Mouse (Mus musculus): ENCODE data around the gene Dmc1. TPM values are rescaled to one million over a fixed set of nuclear protein-coding genes. Genes with fewer than 3 reads are reported as not detected.

The Dmc1 gene
- total and polyA plus RNA-seq, 3 experiments, result not detected

GRCm38 (mm10) chr15:79511553-79512320 lies 93.2 kb downstream of the Dmc1 start:
- H3K36me3 ChIP-seq (replicated peaks in 1 of 2; ENCODE audit: control insufficient read depth in 1 of 2, insufficient read depth in 1 of 2, low read length in 1 of 2), result no peaks in the 10 kb centered on the region
- H3K4me1 ChIP-seq (ENCODE audit: control insufficient read depth in 1 of 2, insufficient read depth in 2 of 2), result peaks cover 0 to 5% of the 10 kb centered on the region in 2 experiments; a peak in 2 of 4 replicates
- peaks cover 92% of the 10 kb centered on the region for H3K27me3 ChIP-seq (replicated peaks)
- dilution Hi-C loops (cut with MboI; ENCODE audit: extremely low pct_ligation_motif_present, extremely low pct_unique_long_range_greater_than_20kb, low sequenced_read_pairs) (no loop called here), in situ Hi-C loops (cut with MboI; ENCODE audit: low pct_ligation_motif_present, low pct_unique_long_range_greater_than_20kb, low sequenced_read_pairs) (no loop called here)
- H3K9ac ChIP-seq (ENCODE audit: insufficient read depth, low read depth), result no peak overlapping the region
- H3K79me2 ChIP-seq (replicated peaks; ENCODE audit: control insufficient read depth, extremely low read depth, insufficient read depth, poor library complexity, severe bottlenecking), result no peaks in the 10 kb centered on the region
- no peak overlapping the region for H3K4me3 ChIP-seq (replicated peaks in 1 of 3; ENCODE audit: low read depth in 2 of 3, low read length in 2 of 3, poor library complexity in 1 of 3)
- no peak overlapping the region for H3K27ac ChIP-seq (ENCODE audit: insufficient read depth, low read depth)
- no peak for TF ChIP-seq GABPA (IDR thresholded peaks at IDR 0.05; ENCODE audit: insufficient replicate concordance, low read depth, low read length)
- TF ChIP-seq POLR2AphosphoS2 (IDR thresholded peaks at IDR 0.05; ENCODE audit: low read depth, low read length), result no peak
- no peak for TF ChIP-seq TCF12 (IDR thresholded peaks at IDR 0.05; ENCODE audit: low read depth, low read length)
- no peak for TF ChIP-seq MAFK (IDR thresholded peaks at IDR 0.05; ENCODE audit: insufficient replicate concordance, low read length)
- no peak for TF ChIP-seq JUND (conservative IDR thresholded peaks at IDR 0.05; ENCODE audit: low read depth, low read length)
- no peak for TF ChIP-seq USF2 (conservative IDR thresholded peaks at IDR 0.05; ENCODE audit: low read depth, low read length)
- TF ChIP-seq KAT2A (IDR thresholded peaks at IDR 0.05; ENCODE audit: insufficient replicate concordance, low read length), result no peak
- no peak for TF ChIP-seq NELFE (IDR thresholded peaks at IDR 0.05; ENCODE audit: low read depth, low read length)
- H3K9me3 ChIP-seq (replicated peaks; ENCODE audit: low read length), result peaks cover 4% of the 10 kb centered on the region
- no peak overlapping the region for H3K4me2 ChIP-seq (ENCODE audit: insufficient read depth, low read depth, poor library complexity, severe bottlenecking)
- DNase-seq (ENCODE audit: extremely low read depth), result no peak

Other genes starting within 250 kb of the Dmc1 start
- gene Tmem184b, start 201.5 kb downstream of the Dmc1 start, total RNA-seq (2012; rRNA removed), result 18.9 and 21.1 TPM in 2 replicates
- 7.1 and 7.2 TPM in 2 replicates for gene Tmem184b, start 201.5 kb downstream of the Dmc1 start, total RNA-seq (2014; rRNA removed)
- 38.0 and 42.7 TPM in 2 replicates for gene Tmem184b, start 201.5 kb downstream of the Dmc1 start, polyA plus RNA-seq (2012; ENCODE audit: insufficient read length, low read depth)
- 33.3 and 46.7 TPM in 2 replicates for gene Csnk1e, start 149.5 kb downstream of the Dmc1 start, total RNA-seq (2012; rRNA removed)
- gene Csnk1e, start 149.5 kb downstream of the Dmc1 start, total RNA-seq (2014; rRNA removed), result 10.4 and 12.2 TPM in 2 replicates
- 16.8 and 18.5 TPM in 2 replicates for gene Csnk1e, start 149.5 kb downstream of the Dmc1 start, polyA plus RNA-seq (2012; ENCODE audit: insufficient read length, low read depth)
- not detected in 2 replicates for gene Kcnj4, start 99.9 kb downstream of the Dmc1 start, total RNA-seq (2012; rRNA removed)
- not detected in 2 replicates for gene Kcnj4, start 99.9 kb downstream of the Dmc1 start, total RNA-seq (2014; rRNA removed)
- not detected in 2 replicates for gene Kcnj4, start 99.9 kb downstream of the Dmc1 start, polyA plus RNA-seq (2012; ENCODE audit: insufficient read length, low read depth)
- gene Kdelr3, start 88.7 kb downstream of the Dmc1 start, total RNA-seq (2012; rRNA removed), result 7.3 and 7.4 TPM in 2 replicates
- 0.88 and 0.94 TPM in 2 replicates for gene Kdelr3, start 88.7 kb downstream of the Dmc1 start, total RNA-seq (2014; rRNA removed)
- gene Kdelr3, start 88.7 kb downstream of the Dmc1 start, polyA plus RNA-seq (2012; ENCODE audit: insufficient read length, low read depth), result 0.33 and 0.80 TPM in 2 replicates
- 81.3 and 93.0 TPM in 2 replicates for gene Ddx17, start 58.4 kb downstream of the Dmc1 start, total RNA-seq (2012; rRNA removed)
- gene Ddx17, start 58.4 kb downstream of the Dmc1 start, total RNA-seq (2014; rRNA removed), result 79.8 and 84.6 TPM in 2 replicates
- gene Ddx17, start 58.4 kb downstream of the Dmc1 start, polyA plus RNA-seq (2012; ENCODE audit: insufficient read length, low read depth), result 108 and 114 TPM in 2 replicates
- 0.34 and 0.42 TPM in 2 replicates for gene Fam227a, start 53.8 kb upstream of the Dmc1 start, total RNA-seq (2012; rRNA removed)
- 0.12 and 0.48 TPM in 2 replicates for gene Fam227a, start 53.8 kb upstream of the Dmc1 start, total RNA-seq (2014; rRNA removed)
- gene Fam227a, start 53.8 kb upstream of the Dmc1 start, polyA plus RNA-seq (2012; ENCODE audit: insufficient read length, low read depth), result 0.20 and 0.31 TPM in 2 replicates
- 17.6 and 20.2 TPM in 2 replicates for gene Cby1, start 54.1 kb upstream of the Dmc1 start, total RNA-seq (2012; rRNA removed)
- gene Cby1, start 54.1 kb upstream of the Dmc1 start, total RNA-seq (2014; rRNA removed), result 19.3 and 19.5 TPM in 2 replicates
- gene Cby1, start 54.1 kb upstream of the Dmc1 start, polyA plus RNA-seq (2012; ENCODE audit: insufficient read length, low read depth), result 16.9 and 20.7 TPM in 2 replicates
- gene Tomm22, start 65.8 kb upstream of the Dmc1 start, total RNA-seq (2012; rRNA removed), result 109 and 142 TPM in 2 replicates
- 495 and 496 TPM in 2 replicates for gene Tomm22, start 65.8 kb upstream of the Dmc1 start, total RNA-seq (2014; rRNA removed)
- 212 and 234 TPM in 2 replicates for gene Tomm22, start 65.8 kb upstream of the Dmc1 start, polyA plus RNA-seq (2012; ENCODE audit: insufficient read length, low read depth)
- gene Josd1, start 82.8 kb upstream of the Dmc1 start, total RNA-seq (2012; rRNA removed), result 34.9 and 41.0 TPM in 2 replicates
- gene Josd1, start 82.8 kb upstream of the Dmc1 start, total RNA-seq (2014; rRNA removed), result 48.3 and 50.6 TPM in 2 replicates
- gene Josd1, start 82.8 kb upstream of the Dmc1 start, polyA plus RNA-seq (2012; ENCODE audit: insufficient read length, low read depth), result 28.2 and 30.1 TPM in 2 replicates
- 32.9 and 34.2 TPM in 2 replicates for gene Gtpbp1, start 85.7 kb upstream of the Dmc1 start, total RNA-seq (2012; rRNA removed)
- gene Gtpbp1, start 85.7 kb upstream of the Dmc1 start, total RNA-seq (2014; rRNA removed), result 25.3 and 25.5 TPM in 2 replicates
- 45.2 and 45.3 TPM in 2 replicates for gene Gtpbp1, start 85.7 kb upstream of the Dmc1 start, polyA plus RNA-seq (2012; ENCODE audit: insufficient read length, low read depth)
- gene Sun2, start 137.4 kb upstream of the Dmc1 start, total RNA-seq (2012; rRNA removed), result 20.1 and 26.5 TPM in 2 replicates
- 18.6 and 20.8 TPM in 2 replicates for gene Sun2, start 137.4 kb upstream of the Dmc1 start, total RNA-seq (2014; rRNA removed)
- gene Sun2, start 137.4 kb upstream of the Dmc1 start, polyA plus RNA-seq (2012; ENCODE audit: insufficient read length, low read depth), result 19.7 and 22.3 TPM in 2 replicates
- gene Dnal4, start 172.7 kb upstream of the Dmc1 start, total RNA-seq (2012; rRNA removed), result 16.5 and 20.9 TPM in 2 replicates
- 11.3 and 11.7 TPM in 2 replicates for gene Dnal4, start 172.7 kb upstream of the Dmc1 start, total RNA-seq (2014; rRNA removed)
- gene Dnal4, start 172.7 kb upstream of the Dmc1 start, polyA plus RNA-seq (2012; ENCODE audit: insufficient read length, low read depth), result 17.8 and 18.5 TPM in 2 replicates
- gene Nptxr, start 199.7 kb upstream of the Dmc1 start, total RNA-seq (2012; rRNA removed), result 0.92 and 2.1 TPM in 2 replicates
- gene Nptxr, start 199.7 kb upstream of the Dmc1 start, total RNA-seq (2014; rRNA removed), result 0.09 TPM in 1 of 2 replicates, not detected in the other
- 0.14 and 0.16 TPM in 2 replicates for gene Nptxr, start 199.7 kb upstream of the Dmc1 start, polyA plus RNA-seq (2012; ENCODE audit: insufficient read length, low read depth)
- 0.59 and 0.67 TPM in 2 replicates for gene Npcd, start 229.1 kb upstream of the Dmc1 start, total RNA-seq (2012; rRNA removed)
- gene Npcd, start 229.1 kb upstream of the Dmc1 start, total RNA-seq (2014; rRNA removed), result not detected in 2 replicates
- not detected in 2 replicates for gene Npcd, start 229.1 kb upstream of the Dmc1 start, polyA plus RNA-seq (2012; ENCODE audit: insufficient read length, low read depth)
- 29.9 and 30.0 TPM in 2 replicates for gene Cbx6, start 229.6 kb upstream of the Dmc1 start, total RNA-seq (2012; rRNA removed)
- 10.0 and 11.1 TPM in 2 replicates for gene Cbx6, start 229.6 kb upstream of the Dmc1 start, total RNA-seq (2014; rRNA removed)
- 38.1 and 40.7 TPM in 2 replicates for gene Cbx6, start 229.6 kb upstream of the Dmc1 start, polyA plus RNA-seq (2012; ENCODE audit: insufficient read length, low read depth)